Mouse (Mus musculus): ENCODE data around the gene Gm17660. TPM values are rescaled to one million over a fixed set of nuclear protein-coding genes. Genes with fewer than 3 reads are reported as not detected.
"Not testable (repeated sequence)": the region's sequence is repeated elsewhere in the genome, so short reads cannot be mapped to it uniquely, and the experiment has no call there.

Gm17660 gene
- polyA plus RNA-seq, 1 experiment from 2014 or later, result 0.63 TPM

GRCm38 (mm10) chr5:104025245-104025854 is 52.1 kb downstream of the Gm17660 start:
- H3K36me3 ChIP-seq (replicated peaks), result no peaks in the 10 kb centered on the region
- no peak overlapping the region for H3K4me2 ChIP-seq
- H3K27me3 ChIP-seq (replicated peaks), result peaks cover 10% of the 10 kb centered on the region; the same call in 1 of the 2 replicates
- ATAC-seq (replicated peaks), result no peak
- peaks cover 7% of the 10 kb centered on the region for H3K4me1 ChIP-seq
- H3K4me3 ChIP-seq, result no peak overlapping the region
- WGBS, result 47% methylated on average over 17 of the region's 17 CpGs
- H3K9me3 ChIP-seq, result no peaks in the 10 kb centered on the region
- no peak overlapping the region for H3K27ac ChIP-seq
- H3K9ac ChIP-seq, result no peak overlapping the region

- Histone ChIP-seq H3K27me3 (replicated peaks) (peaks cover 10% of the 10 kb centered on the region; the same call in 1 of the 2 replicates), H3K4me2 (no peak overlapping the region), H3K27ac (no peak overlapping the region), H3K9ac (no peak overlapping the region), H3K9me3 (no peaks in the 10 kb centered on the region), H3K36me3 (replicated peaks) (no peaks in the 10 kb centered on the region), H3K4me3 (no peak overlapping the region), H3K4me1 (peaks cover 7% of the 10 kb centered on the region)
- ATAC-seq (replicated peaks), result no peak
- 72% methylated on average over 11 of the region's 11 CpGs for WGBS
Observed at GRCm38 (mm10) chr5:104024762-104025161, 52.6 kb downstream of the Gm17660 start.

- not testable (repeated sequence) for H3K4me1 ChIP-seq; ATAC-seq (replicated peaks)
- 87% methylated on average over 5 of the region's 5 CpGs for WGBS
Observed at GRCm38 (mm10) chr5:104024193-104024592, 53.2 kb downstream of the Gm17660 start.

GRCm38 (mm10) chr5:104023289-104024020 is 54.0 kb downstream of the Gm17660 start:
- Histone ChIP-seq H3K27me3 (replicated peaks) (peaks cover 10% of the 10 kb centered on the region; the same call in 1 of the 2 replicates), H3K4me1 (peaks cover 7% of the 10 kb centered on the region), H3K36me3 (replicated peaks) (no peaks in the 10 kb centered on the region), H3K4me3 (no peak overlapping the region), H3K9me3 (no peaks in the 10 kb centered on the region), H3K4me2 (no peak overlapping the region), H3K9ac (no peak overlapping the region), H3K27ac (no peak overlapping the region)
- WGBS, result 72% methylated on average over 8 of the region's 8 CpGs
- no peak for ATAC-seq (replicated peaks)

More at GRCm38 (mm10) chr5:104024193-104024592, 53.2 kb downstream of the Gm17660 start:
- H3K9ac ChIP-seq; H3K4me2 ChIP-seq; H3K4me3 ChIP-seq; H3K9me3 ChIP-seq; H3K27ac ChIP-seq; H3K36me3 ChIP-seq (replicated peaks): not testable (repeated sequence)
- peaks cover 10% of the 10 kb centered on the region; the same call in 1 of the 2 replicates for H3K27me3 ChIP-seq (replicated peaks)

GRCm38 (mm10) chr5:104022558-104022957 is 54.9 kb downstream of the Gm17660 start:
- Histone ChIP-seq H3K4me1 (peaks cover 7% of the 10 kb centered on the region), H3K27ac (no peak overlapping the region), H3K9ac (no peak overlapping the region), H3K4me2 (peak overlapping the region; percentile 78), H3K4me3 (peak overlapping the region; percentile 46), H3K27me3 (replicated peaks) (peaks cover 10% of the 10 kb centered on the region; the same call in 1 of the 2 replicates), H3K36me3 (replicated peaks) (no peaks in the 10 kb centered on the region), H3K9me3 (no peaks in the 10 kb centered on the region)
- WGBS, result 36% methylated on average over 5 of the region's 5 CpGs
- ATAC-seq (replicated peaks), result no peak

GRCm38 (mm10) chr5:104021597-104022378 is 55.6 kb downstream of the Gm17660 start, which contains the start of gene Hsd17b11:
Gene Hsd17b11 (minus strand): TSS chr5:104021919.
- ATAC-seq (replicated peaks), result peak; percentile 81
- H3K27ac ChIP-seq, result 0 out of 2 replicates have a peak within 1 kb of the TSS, but pooled peaks have one; percentile 30

More at GRCm38 (mm10) chr5:104021597-104022378, 55.6 kb downstream of the Gm17660 start, which contains the start of gene Hsd17b11:
- H3K4me1 ChIP-seq, result peaks cover 7% of the 10 kb centered on the region
- peaks cover 10% of the 10 kb centered on the region; the same call in 1 of the 2 replicates for H3K27me3 ChIP-seq (replicated peaks)
- H3K4me2 ChIP-seq, result peak within 1 kb of the TSS; percentile 78
- H3K9me3 ChIP-seq, result no peaks in the 10 kb centered on the region
- H3K36me3 ChIP-seq (replicated peaks), result no peaks in the 10 kb centered on the region
- H3K4me3 ChIP-seq, result peak within 1 kb of the TSS; percentile 46
- peak within 1 kb of the TSS; percentile 53 for H3K9ac ChIP-seq
- 1% methylated on average over 31 of the region's 31 CpGs for WGBS

Small RNA genes lying within 50 kb of the gene (microRNA-seq; reads per million reads assigned to microRNA genes)
- 1.7 reads per million for gene Mir5619

Other genes with a start within 250 kb of the Gm17660 start
- gene Klhl8, start 166.3 kb downstream of the Gm17660 start, polyA plus RNA-seq (2015; fragmentation: Nextera tagmentation; extraction: Ambion mirVana), result 45.2 and 46.4 TPM in 2 replicates
- gene Hsd17b13, start 100.2 kb downstream of the Gm17660 start, polyA plus RNA-seq (2015; fragmentation: Nextera tagmentation; extraction: Ambion mirVana), result 0.17 and 0.19 TPM in 2 replicates
- gene Hsd17b11, start 55.7 kb downstream of the Gm17660 start, polyA plus RNA-seq (2015; fragmentation: Nextera tagmentation; extraction: Ambion mirVana), result 2.2 and 2.6 TPM in 2 replicates
- 59.2 and 60.5 TPM in 2 replicates for gene Nudt9, start 31.3 kb downstream of the Gm17660 start, polyA plus RNA-seq (2015; fragmentation: Nextera tagmentation; extraction: Ambion mirVana)
- gene Sparcl1, start 36.1 kb upstream of the Gm17660 start, polyA plus RNA-seq (2015; fragmentation: Nextera tagmentation; extraction: Ambion mirVana), result 167 and 185 TPM in 2 replicates
- gene Dspp, start 93.1 kb upstream of the Gm17660 start, polyA plus RNA-seq (2015; fragmentation: Nextera tagmentation; extraction: Ambion mirVana), result 0.04 TPM in 1 of 2 replicates, not detected in the other
- gene Dmp1, start 125.0 kb upstream of the Gm17660 start, polyA plus RNA-seq (2015; fragmentation: Nextera tagmentation; extraction: Ambion mirVana), result 0.48 and 0.73 TPM in 2 replicates
- gene Ibsp, start 221.6 kb upstream of the Gm17660 start, polyA plus RNA-seq (2015; fragmentation: Nextera tagmentation; extraction: Ambion mirVana), result 0.23 and 0.24 TPM in 2 replicates
- gene Mepe, start 247.7 kb upstream of the Gm17660 start, polyA plus RNA-seq (2015; fragmentation: Nextera tagmentation; extraction: Ambion mirVana), result not detected in 2 replicates

All from midbrain, embryonic 15.5 days (tissue).